Mouse (Mus musculus) lung, postnatal 0 days (tissue): Measurements from ENCODE around the gene Calm3. TPM values are rescaled to one million over a fixed set of nuclear protein-coding genes. Genes with fewer than 3 reads are reported as not detected.

Experiments used
- ATAC-seq: fragments of 200-750 bp; cut with Nextera tagmentation; 2 replicates; pipeline ENCODE4 v1.8.0; 2017; ENCODE audit warnings: moderate library complexity
- DNase-seq: peaks from one replicate; pipeline ENCODE4 v3.0.0-alpha.2; 2016; ENCODE audit warnings: low spot score
- H3K27ac ChIP-seq: fragments of 300-500 bp; sonication (generic); 2 replicates; pipeline ENCODE4 v1.5.1; 2014; ENCODE audit warnings: antibody characterized with exemption, mild to moderate bottlenecking, low read length, mixed read lengths
- H3K27me3 ChIP-seq: fragments of 300-500 bp; sonication (generic); replicated peaks from 2 replicates; pipeline ENCODE4 v1.6.1; 2014; ENCODE audit warnings: low read length, mixed read lengths; ENCODE audit not compliant: insufficient read depth
- H3K36me3 ChIP-seq: fragments of 300-500 bp; sonication (generic); 2 replicates; pipeline ENCODE4 v1.6.1; 2014; ENCODE audit warnings: low read length, mixed read lengths; ENCODE audit not compliant: insufficient read depth
- H3K4me1 ChIP-seq: fragments of 300-500 bp; sonication (generic); 2 replicates; pipeline ENCODE4 v1.6.1; 2014; ENCODE audit warnings: antibody characterized with exemption, low read depth, low read length, mixed read lengths; ENCODE audit not compliant: insufficient read depth
- H3K4me2 ChIP-seq: fragments of 300-500 bp; sonication (generic); replicated peaks from 2 replicates; pipeline ENCODE4 v1.6.1; 2014; ENCODE audit warnings: low read depth, mild to moderate bottlenecking, low read length, moderate library complexity, mixed read lengths
- H3K4me3 ChIP-seq: fragments of 300-500 bp; sonication (generic); 2 replicates; pipeline ENCODE4 v1.5.1; 2014; ENCODE audit warnings: low read depth, low read length
- H3K9ac ChIP-seq: fragments of 300-500 bp; sonication (generic); replicated peaks from 2 replicates; pipeline ENCODE4 v1.6.1; 2014; ENCODE audit warnings: low read depth, mild to moderate bottlenecking
- H3K9me3 ChIP-seq: fragments of 300-500 bp; sonication (generic); 2 replicates; pipeline ENCODE4 v1.6.1; 2016; ENCODE audit warnings: low read length, mixed read lengths
- CTCF ChIP-seq: IDR thresholded peaks from 2 replicates; pipeline ENCODE4 v1.5.1; 2016; ENCODE audit warnings: antibody characterized with exemption, mild to moderate bottlenecking
- EP300 ChIP-seq: IDR thresholded peaks from 2 replicates; pipeline ENCODE4 v1.6.1; 2016; ENCODE audit warnings: antibody characterized with exemption, mild to moderate bottlenecking, control low read depth
- WGBS: fragments of 180-500 bp; shearing (Covaris S2); extraction: QIAGEN DNeasy Blood & Tissue Kit; methylation state at CpG from one replicate; pipeline ENCODE4 v1.1.7; 2014; 5-methylcytosine and 5-hydroxymethylcytosine counted together
- polyA plus RNA-seq: library from polyadenylated mRNA; unstranded; fragments of >200 nt; fragmentation: Nextera tagmentation; extraction: Ambion mirVana; gene quantifications from 2 replicates; pipeline ENCODE4 v1.2.1, GENCODE M21; 2015

The Calm3 gene
- polyA plus RNA-seq, 1 experiment from 2014 or later, result 63.6 TPM

DNA sequence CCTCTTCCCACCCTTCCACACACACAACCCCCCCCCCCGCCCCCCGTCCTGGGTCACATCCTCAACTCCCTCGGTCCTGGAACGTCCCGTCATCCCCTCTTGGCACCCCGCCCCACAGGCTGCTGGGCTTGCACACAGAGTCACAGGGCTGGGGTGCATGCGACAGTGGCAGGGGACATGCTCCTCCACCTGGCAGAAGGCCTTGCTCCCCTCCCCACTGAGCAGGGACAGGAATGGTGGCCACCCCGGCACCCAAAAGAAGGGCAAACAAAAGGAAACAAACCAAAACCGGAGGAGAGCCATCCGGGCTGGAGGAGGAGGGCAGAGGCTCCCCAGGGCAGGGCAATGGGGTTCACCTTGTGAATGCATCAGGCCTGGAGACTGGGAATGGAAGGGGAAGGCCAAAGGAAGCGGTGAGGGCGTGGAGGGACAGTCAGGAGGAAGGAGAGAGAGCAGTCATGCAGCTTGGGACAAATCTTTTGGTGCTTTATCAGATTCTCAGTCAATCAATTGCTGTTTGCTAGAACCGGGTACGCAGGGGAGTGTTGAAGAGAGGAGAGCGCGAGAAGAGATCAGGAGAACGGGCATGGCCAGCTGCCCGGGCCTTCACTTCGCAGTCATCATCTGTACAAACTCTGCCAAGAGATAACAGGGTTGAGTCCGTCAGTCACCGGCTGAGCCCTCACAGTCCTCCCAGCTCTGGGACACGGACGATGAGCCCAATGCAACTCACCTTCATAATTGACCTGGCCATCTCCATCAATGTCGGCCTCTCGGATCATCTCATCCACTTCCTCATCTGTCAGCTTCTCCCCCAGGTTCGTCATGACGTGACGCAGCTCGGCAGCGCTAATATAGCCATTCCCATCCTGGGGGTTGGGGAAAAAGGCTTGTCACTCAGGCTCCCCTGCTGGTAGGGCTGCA lies 7.3 kb downstream of the Calm3 start:
- H3K4me3 ChIP-seq, result no peak overlapping the region
- H3K9me3 ChIP-seq, result no peaks in the 10 kb centered on the region
- H3K27me3 ChIP-seq, result no peaks in the 10 kb centered on the region
- DNase-seq, result no peak
- no peak overlapping the region for H3K27ac ChIP-seq
- TF ChIP-seq EP300 (no peak), CTCF (0 out of 2 replicates have a peak, but pooled peaks have one; percentile 5)
- H3K4me1 ChIP-seq, result peaks cover under 1% of the 10 kb centered on the region; the same call in 1 of the 2 replicates
- no peak for ATAC-seq
- no peak overlapping the region for H3K4me2 ChIP-seq
- peaks cover 21% of the 10 kb centered on the region for H3K36me3 ChIP-seq
- 54% methylated on average over 29 of the region's 30 CpGs for WGBS
- no peak overlapping the region for H3K9ac ChIP-seq

DNA sequence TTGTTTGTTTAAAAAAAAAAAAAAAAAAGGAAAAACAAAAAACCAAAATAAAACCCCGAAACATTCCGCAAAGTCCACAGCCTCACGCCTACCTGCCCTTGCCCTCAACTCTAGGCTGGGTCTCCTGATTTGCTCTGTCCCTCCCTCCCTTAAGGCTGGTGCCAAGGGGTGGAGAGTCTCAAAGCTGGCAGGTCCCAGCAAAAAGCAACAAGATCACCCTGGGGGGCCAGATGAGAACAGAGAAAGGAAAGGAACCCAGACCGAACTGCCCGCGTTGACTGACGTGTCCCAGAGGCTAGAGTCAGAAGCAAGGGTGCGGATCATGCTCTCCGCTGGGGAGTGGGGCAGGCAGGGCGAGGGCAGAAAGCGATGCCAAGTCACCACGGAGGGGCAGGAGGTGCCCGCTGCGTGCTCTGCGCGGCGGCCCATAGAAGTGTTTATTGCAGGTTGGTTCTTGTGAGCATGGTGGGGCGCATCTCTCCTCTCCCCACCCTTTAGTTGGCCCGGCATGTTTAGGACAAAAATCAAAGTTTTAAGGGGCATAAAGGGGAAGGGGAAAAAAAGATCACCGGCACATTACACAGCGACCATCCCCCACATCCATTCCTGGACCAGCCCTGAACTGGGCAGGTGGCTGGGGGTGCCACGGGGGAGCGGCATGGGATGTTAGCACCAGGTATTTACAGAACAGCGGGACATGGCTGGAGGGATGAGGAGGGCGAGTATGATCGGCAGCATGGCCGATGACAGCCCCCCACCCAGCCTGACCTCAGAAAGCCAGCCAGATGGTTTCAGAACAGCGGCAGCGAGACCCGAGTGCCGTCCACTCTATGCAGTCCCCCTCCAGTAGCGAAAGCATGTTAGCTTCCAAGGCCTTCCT lies 8.2 kb downstream of the Calm3 start:
- DNase-seq (no peak), ATAC-seq (no peak)
- no peak overlapping the region for H3K27ac ChIP-seq
- no peaks in the 10 kb centered on the region for H3K27me3 ChIP-seq
- H3K4me3 ChIP-seq, result no peak overlapping the region
- TF ChIP-seq CTCF (no peak), EP300 (no peak)
- 85% methylated on average over 31 of the region's 32 CpGs for WGBS
- no peaks in the 10 kb centered on the region for H3K4me1 ChIP-seq
- no peak overlapping the region for H3K4me2 ChIP-seq
- no peaks in the 10 kb centered on the region for H3K9me3 ChIP-seq
- H3K9ac ChIP-seq, result no peak overlapping the region
- H3K36me3 ChIP-seq, result peaks cover 21% of the 10 kb centered on the region

DNA sequence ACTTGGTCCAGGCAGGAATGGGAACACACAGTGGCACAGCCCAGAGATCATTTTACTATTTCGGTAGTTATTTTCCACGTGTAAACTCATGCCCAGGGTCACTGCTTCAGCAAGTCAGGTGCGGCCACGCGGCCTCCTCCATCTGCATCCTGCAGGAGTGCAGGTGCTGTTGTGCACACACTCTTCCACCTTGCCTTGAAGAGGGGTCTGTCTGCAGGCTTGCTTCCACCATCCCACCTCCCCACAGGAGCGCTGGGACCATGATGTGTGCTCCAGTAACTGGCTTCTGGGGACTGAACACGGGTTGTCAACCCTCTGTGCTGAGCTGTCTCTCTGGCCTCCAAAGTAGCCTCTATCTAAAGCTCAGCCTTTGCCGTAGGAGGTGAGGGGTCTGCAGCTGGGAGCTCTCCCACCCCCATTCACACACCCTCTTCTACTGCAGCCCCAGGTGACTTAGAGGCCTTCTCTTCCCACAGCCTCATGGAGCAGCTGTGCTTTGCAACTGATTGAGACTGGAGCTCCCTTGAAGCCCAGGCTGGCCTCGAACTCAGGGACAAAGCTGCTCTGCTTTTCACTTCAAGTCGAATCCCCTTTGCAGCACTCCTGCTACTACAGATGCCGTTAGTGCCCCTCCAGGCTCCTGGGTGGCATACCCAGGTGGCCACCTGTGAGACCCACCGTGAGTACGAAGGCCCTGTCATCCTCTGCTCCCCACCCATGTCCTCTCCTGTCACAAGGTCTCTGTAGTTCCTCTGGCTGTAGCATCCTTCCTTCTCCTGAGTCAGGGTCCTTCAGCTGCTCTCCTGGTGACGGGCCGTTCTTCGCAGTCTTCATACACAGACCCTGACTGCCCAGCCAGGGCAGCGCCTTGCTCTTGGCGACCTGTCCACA lies 9.2 kb downstream of the Calm3 start:
- ATAC-seq (no peak), DNase-seq (no peak)
- 85% methylated on average over 18 of the region's 18 CpGs for WGBS
- H3K27me3 ChIP-seq, result no peaks in the 10 kb centered on the region
- H3K4me1 ChIP-seq, result no peaks in the 10 kb centered on the region
- no peak overlapping the region for H3K4me2 ChIP-seq
- no peak overlapping the region for H3K27ac ChIP-seq
- H3K9ac ChIP-seq, result no peak overlapping the region
- peaks cover 21% of the 10 kb centered on the region for H3K36me3 ChIP-seq
- no peak overlapping the region for H3K4me3 ChIP-seq
- TF ChIP-seq EP300 (no peak), CTCF (no peak)
- H3K9me3 ChIP-seq, result no peaks in the 10 kb centered on the region

DNA sequence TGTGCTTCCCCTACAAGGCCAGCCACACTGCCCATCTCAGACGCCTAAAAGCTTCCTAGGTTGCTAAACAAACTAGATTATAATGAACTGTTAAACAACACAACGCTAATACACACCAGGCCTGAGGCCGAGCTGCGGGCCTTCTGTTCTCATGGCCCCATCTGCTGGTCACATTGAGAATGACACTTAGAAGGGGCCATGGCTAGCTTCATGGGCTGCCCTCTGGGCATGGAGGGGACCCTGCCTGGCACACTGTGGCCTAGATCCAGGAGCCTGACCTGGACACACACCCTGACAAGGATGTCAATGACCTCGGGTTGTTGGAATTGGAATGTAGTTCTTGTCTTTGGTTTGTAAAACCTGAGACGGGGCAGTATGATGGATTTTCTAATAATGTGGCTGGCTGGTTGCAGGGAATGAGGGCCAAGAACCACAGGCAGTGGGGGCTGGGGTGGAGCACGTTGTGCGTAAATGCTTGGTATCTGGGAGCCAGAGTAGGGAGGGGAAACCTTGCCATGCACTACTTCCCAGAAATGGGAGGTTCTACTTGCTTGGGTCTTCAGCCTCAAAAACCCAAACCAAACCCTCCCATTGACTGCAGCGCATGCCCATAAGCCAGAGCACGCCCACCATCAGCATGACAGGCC lies 10.0 kb downstream of the Calm3 start:
- H3K4me1 ChIP-seq, result no peaks in the 10 kb centered on the region
- H3K27me3 ChIP-seq, result no peaks in the 10 kb centered on the region
- H3K4me2 ChIP-seq, result no peak overlapping the region
- H3K9ac ChIP-seq, result no peak overlapping the region
- H3K9me3 ChIP-seq, result no peaks in the 10 kb centered on the region
- no peak overlapping the region for H3K4me3 ChIP-seq
- TF ChIP-seq EP300, result no peak
- TF ChIP-seq CTCF, result peak; percentile 94
- H3K36me3 ChIP-seq, result peaks cover 21% of the 10 kb centered on the region
- DNase-seq (peak; percentile 77), ATAC-seq (peak; percentile 67)
- WGBS, result 32% methylated on average over 10 of the region's 10 CpGs
- H3K27ac ChIP-seq, result no peak overlapping the region

DNA sequence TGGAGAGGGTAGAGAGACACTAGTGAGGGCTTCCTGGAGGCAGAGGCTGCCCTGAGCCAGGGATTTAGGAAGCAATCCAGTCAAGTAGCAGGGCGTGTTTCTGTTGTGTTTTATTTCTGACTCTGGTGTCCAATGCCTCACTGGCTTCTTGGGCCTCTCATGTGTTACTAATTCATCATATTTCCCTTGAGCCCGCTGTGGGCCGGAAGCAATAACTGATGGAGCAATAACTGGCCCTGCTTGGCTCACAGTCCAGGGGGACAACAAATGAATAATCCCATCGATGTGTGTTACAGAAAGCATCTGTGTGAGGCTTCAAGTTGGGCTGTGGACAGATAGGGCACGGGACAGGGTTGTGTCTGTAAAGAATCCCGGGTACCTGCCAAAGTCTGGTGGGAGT lies 11.6 kb downstream of the Calm3 start:
- H3K27ac ChIP-seq, result no peak overlapping the region
- H3K27me3 ChIP-seq, result no peaks in the 10 kb centered on the region
- peak; percentile 75 for DNase-seq
- 55% methylated on average over 6 of the region's 6 CpGs for whole genome bisulfite sequencing
- H3K9me3 ChIP-seq, result no peaks in the 10 kb centered on the region
- no peaks in the 10 kb centered on the region for H3K4me1 ChIP-seq
- no peak overlapping the region for H3K4me2 ChIP-seq
- peak; percentile 23; the same call in 1 of the 2 replicates for ATAC-seq
- no peak overlapping the region for H3K4me3 ChIP-seq
- TF ChIP-seq CTCF (no peak), EP300 (no peak)
- H3K36me3 ChIP-seq, result peaks cover 12% of the 10 kb centered on the region; the same call in 1 of the 2 replicates
- H3K9ac ChIP-seq, result no peak overlapping the region
